Mouse (Mus musculus) adrenal gland, postnatal 25 days (tissue): ENCODE results near the gene Kifc3. TPM values are rescaled to one million over a fixed set of nuclear protein-coding genes. Genes with fewer than 3 reads are reported as not detected.
"Not testable (repeated sequence)": the region's sequence is repeated elsewhere in the genome, so short reads cannot be mapped to it uniquely, and the experiment has no call there.

ENCODE experiments used
- DNase-seq: peaks from one replicate; pipeline ENCODE4 v3.0.0; 2021; ENCODE audit warnings: mixed read lengths
- total RNA-seq: library from RNA; stranded (reverse); gene quantifications from 2 replicates; pipeline ENCODE4 v1.2.3, GENCODE M21; 2021

The Kifc3 gene
- total RNA-seq, 1 experiment from 2014 or later: 108 TPM

DNA sequence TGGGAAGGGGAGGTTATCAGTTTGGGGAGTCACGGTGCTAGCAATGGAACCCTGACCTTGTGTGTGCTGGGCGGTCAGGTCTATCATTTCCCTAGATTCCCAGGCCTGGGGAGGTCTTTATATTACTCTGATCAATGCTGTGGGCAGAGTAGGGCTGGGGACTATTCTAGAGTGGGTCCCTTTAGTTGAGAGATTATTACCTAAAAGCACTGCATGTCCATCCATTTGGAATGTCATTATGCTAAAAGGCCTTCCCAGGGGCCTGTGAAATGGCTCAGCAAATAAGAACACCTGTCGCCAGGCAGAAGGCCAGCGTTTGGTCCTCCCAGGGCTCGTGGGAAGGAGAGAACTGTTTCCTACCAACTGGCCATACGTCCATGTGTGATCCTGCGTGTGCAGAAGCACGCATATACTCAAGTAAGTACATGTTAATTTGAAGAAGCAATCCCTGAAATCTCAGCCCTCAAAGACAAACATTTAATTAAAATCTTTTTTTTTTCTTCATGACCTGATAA is 499 bp downstream of the Kifc3 start:
- no peak for DNase-seq

DNA sequence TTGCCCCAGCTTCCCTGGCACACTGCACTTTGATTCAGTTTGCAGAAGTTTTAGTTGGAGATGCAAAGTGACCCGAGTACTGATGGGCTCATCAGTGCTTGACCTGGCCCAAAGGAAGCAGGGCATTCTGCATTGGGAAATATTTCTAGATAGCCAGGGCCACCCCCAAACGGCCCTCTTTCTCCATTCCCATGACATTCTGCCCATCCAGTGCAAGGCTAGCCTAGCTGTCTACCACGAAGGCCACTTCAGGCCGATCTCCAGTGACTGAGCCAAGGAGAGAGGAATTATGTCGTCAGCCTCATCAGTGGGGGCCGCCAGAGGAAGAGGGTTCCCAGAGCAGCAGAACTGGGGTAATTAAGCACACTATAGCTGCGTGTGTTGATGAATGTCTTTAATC is 1.1 kb downstream of the Kifc3 start:
- peak; percentile 50 for DNase-seq

DNA sequence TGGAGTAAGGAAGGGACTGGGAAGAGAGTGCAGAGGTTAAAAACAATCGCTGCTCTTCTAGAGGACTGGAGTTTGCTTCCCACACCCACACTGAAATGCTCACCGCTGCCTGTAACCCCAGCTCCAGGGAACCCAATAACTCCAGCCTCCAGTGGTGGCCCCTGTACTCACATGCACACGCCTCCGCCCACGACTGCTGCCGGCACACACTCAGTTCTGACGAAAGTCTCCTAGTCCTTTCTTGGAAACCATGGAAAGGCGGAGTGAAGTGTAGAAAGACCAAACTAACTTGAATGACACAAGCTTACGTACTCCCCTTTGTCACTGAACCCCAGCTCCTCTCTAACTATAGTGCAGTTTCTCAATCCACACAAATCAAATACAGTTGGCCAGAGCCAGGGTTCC is 2.6 kb downstream of the Kifc3 start:
- no peak for DNase-seq

DNA sequence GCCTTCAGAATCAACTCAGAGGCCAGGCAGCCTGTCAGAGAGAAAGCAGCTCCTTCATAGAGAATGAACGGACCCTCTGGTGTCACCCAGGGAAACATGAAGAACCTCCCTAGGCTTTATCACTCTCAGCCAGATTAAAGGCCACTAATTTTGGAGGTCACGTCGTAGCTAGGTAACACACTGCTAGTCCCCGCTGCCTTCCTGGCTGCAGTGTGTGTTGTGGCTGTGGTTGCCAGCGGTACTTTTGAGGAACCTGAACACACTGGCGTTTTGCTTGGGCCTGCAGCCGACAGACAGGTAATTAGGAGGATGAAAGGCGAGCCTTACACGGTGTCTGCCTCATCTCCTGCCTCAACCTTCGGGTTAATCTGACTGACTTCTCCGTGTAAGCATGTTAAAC is 6.9 kb downstream of the Kifc3 start:
- DNase-seq: no peak

DNA sequence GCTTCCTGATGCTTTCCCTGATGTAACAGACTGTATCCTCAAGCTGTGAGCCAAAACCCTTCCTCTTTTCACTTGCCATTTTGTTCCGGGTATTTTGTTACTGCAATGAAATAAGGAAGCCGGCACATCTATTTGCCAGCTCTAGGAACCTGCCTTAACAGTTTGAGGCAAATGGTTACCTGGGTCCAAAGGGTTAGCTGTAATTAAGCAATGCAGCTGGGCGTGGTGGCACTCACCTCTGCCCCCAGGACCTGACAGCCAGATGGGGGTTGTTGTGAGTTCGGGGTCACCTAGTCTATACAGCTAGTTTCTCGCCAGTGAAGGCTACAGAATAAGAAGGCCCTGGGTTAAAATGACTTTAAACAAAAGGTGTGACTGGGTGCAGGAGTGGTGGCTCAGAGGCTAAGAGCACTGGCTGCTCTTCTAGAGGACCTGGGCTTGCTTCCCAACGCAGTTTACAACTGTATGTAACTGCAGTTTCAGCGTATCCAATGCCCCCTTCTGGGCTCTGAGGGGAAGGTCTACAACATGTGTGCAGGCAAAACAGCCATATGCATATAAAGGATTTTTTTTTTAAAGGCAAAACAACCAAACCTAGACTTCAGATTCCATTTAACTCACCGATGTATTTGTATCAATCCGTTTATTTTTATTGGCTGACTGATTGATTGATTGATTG is 11.0 kb downstream of the Kifc3 start:
- DNase-seq: no peak

DNA sequence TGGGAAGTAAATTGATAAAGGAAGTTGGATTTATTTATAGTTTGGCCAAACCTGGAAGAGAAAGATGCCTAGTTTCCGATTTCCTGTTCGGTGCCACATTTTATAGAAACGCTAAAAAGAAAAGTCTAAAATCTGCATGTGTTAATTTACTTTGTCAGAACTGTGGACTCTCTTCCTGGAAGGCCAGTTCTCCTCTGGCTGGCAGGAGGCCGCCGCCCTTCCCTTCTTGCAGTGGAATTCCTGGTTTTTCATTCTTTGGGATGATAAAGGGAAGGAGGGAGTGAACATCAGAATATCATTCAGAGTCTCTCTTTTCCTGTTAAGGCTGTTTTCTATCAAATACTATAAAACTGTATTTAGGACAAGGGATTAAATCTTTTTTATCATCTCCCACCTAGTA is 15.0 kb downstream of the Kifc3 start:
- DNase-seq: no peak

DNA sequence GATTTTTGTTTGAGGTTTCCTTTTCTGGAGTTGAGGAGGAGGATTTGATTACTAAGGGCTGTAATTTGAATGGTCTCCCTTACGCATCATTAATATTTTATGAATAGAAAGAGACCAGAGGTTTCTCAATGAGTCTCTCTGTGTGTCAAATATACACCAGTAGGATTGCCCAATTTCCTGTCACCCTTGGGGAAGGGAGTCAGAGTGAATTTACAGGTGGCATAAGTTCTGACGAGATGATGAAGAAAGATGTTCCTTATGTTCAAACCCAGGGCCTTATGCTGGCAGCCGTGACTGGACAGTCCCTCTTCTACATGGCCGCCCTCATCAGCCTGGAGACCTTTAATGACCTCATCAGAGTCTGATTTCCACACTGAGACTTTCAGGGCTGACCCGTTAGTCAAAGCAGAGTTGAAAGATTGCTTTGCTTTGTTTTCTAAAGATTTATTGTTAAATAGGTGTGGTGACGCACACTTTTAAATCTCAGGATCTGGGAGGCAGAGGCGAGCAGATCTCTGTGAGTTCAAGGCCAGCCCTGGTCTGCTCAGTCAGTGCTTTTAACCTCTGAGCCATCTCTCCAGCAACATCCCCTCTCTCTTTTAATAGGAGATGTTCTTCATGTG is 16.6 kb downstream of the Kifc3 start:
- no peak for DNase-seq

DNA sequence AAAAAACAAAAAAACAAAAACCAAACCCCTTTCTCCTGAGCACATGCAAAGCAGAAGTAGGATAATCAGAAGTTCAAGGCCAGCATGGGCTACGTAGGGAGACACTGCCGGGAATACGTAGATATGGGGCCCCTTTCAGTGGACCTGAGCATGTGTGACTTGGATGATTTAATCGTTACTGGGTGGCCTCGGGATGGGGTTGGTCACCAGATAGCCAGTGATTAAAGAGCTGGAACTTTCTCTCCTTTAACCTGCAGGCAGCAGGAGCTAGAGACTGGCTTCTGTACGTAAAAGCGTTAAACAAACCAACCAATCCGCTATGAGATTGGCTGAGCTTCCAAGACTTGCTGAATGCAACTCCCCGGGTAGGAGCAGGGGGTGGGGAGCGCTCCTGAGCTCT is 17.5 kb downstream of the Kifc3 start:
- no peak for DNase-seq

DNA sequence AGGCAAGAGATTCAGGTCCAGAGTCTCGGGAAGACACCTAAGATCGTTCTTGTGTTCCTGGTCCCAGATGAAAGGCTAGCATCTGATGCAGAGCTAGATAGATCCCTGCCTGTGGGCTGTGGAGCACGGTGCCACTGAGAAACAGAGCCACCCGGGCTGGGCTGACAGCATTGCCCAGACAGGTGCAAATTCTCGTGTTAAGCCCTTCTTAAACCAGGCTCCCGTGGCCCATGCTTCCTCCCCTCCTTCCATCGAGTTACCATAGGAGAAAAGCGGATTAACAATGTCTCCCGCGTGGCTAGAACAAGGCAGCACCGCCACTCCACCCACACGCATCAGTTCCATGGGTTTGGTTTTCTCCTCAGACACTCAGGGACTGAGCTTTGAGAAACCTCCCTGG is 18.4 kb downstream of the Kifc3 start:
- no peak for DNase-seq

DNA sequence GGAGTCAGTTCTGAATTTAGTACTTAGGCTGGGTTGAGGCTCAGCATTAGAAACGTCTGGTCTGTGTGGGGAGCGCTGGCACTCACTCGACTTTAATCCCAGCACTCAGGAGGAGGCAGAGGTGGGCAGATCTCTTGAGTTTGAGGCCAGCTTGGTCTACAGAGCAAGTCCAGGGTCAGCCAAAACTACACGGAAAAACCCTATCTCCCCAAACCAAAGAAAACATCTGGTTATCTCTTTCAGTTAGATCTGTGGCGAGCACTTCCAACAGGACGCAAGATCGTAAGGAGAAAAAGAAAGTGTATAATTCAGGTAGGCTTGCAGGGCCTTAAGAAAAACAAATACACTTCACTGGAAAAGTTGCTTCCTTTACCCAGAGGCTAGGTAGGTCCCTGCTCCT is 20.8 kb downstream of the Kifc3 start:
- no peak for DNase-seq

DNA sequence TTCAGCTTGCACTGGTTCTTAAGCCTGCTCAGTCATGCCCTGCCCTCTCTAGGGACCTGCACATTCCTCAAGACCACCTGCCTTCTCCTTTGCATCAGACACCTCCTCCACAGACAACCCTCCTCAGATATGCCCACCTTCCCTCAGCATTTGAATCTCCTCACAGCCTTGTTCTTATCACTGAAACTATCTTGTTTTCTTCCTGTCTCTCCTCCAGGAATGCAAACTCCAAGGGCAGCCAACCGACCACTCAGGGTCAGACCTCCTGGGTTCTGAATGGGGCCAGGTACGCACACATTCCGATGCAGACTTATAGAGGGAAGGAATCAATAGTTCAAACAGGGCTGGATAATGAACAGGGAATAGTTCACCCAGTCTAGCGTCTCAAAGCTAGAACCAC is 24.4 kb downstream of the Kifc3 start:
- DNase-seq: no peak

DNA sequence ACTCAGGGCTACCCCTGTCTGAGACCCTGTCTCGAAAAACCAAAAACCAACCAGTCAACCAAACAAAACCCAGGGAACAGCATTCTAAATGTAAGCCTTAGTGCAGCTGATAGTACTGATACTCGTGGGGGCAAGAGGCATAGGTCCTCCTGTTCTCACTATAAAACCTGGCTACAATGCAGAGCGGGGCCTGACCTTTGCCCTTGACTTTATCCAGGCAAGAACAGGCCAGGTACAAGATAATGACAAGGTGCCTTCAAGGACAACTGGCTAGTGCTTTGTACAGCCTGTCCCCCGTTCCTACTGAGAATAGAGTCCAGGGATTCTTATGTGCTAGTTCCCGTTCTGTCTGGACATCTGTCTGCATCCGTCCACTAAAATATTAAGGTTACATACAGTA is 25.6 kb downstream of the Kifc3 start:
- no peak for DNase-seq

DNA sequence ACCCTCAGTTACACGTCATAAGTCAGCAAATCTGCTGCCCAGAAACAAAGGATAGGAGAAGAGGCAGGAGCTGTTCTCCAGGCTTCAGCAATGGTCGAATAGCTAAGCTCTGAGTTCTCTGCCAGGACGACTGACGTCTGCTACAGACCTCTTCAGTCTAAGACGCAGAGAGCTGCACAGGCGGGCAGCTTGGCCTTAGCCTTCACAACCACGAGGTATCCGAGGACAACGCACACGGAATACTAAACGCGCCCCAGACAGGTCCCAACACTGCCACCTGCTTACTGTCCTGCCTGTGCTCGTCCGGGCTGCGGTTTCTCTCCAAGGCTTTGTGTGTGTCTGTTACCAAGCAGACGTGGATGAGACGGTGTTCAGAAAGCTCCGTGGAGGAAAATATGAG is 26.8 kb downstream of the Kifc3 start:
- DNase-seq: no peak

DNA sequence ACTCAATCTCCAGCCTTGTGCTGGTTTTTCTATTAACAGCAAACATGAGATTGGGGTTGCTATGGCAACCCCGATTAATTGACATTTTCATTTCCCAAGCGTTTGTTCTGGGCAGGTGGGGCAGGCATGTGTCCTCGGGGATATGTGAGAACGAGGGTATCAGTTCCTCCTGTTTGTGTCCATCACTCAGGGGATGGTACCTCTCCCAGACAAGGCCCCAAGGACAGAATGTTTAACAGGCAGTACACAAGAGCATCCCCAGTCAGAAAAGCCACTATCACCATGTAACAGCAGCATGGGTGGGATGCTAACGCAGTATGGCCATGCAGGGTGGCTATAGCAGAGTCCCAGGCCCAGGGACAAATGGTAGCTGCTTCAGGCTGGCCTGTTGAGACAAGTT is 27.3 kb downstream of the Kifc3 start:
- no peak for DNase-seq

DNA sequence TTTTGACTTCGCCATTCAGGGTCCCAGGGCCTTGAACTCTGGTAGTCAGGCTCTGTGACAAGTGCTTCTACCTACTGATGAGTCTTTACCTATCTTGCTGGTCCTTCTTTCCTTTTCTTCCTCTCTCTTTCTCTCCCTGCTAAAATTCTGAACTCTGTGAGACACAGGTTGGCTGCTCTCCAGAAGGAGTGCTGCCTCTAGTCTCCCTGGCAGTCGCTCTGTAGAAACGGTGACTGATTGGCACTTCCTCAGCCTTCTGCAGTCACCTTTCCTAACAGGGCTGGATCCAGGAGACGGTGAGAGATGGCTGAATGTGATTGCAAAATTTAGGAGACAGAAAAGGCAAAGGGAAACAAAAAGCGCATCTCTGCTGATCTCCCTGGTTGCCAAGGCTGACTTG is 30.2 kb downstream of the Kifc3 start:
- DNase-seq: no peak

DNA sequence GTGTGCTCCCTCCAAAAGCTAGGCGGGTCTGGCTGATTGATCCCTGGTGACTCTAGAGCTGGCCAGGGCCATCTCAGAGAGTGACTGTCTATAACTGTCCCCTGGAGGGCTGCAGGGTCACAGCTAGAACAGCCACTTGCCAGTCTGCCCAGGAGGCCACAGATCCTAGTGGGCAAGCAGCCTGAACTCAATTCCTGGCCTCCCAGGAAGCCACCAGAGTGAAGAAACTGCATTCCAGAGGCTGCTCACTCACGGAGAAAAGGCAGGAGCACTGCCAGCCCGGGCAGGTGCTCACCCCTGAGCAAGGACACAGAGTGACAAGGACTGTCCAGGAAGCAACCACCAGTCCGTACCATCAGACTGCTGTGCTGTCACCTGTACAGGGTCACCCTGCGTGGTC is 34.9 kb downstream of the Kifc3 start:
- no peak for DNase-seq

DNA sequence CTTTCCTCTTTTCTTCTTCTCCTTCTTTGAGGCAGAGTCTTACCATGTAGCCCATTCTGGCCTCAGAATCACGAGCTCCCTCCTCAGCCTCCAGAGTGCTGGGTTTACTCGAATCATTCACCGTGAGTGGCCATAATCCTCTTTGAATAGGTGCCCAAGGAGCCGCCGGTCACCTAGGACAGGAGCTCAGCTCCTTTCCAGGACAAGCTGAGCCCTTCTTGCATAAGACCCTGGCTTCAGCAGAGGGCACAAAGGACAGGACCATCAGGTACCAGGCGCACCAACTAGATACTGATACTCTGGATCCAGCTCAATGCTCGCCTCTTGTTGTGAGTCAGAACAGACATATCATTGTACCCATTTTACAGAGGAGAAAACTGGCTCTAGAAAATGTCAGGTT is 36.2 kb downstream of the Kifc3 start:
- no peak for DNase-seq

DNA sequence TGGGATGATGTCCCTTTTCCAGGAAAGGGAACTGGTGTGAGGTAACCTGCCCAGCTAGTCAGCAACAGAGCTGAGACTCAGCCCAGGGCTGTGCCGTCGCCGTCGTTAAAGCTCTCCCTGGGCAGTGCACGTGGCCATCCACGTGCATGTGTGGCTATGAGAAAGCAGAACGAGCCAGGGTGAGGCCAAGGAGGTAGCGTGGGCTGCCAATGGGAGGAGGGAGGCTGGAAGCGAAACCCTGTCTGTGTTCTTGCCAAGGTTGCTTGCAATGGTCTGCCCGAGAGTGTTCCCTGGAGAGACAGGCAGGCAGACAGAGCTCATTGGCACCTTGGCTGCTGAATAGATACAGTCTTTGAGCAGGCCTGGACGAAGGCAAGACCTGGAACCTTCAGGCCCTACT is 36.7 kb downstream of the Kifc3 start:
- peak; percentile 78 for DNase-seq

DNA sequence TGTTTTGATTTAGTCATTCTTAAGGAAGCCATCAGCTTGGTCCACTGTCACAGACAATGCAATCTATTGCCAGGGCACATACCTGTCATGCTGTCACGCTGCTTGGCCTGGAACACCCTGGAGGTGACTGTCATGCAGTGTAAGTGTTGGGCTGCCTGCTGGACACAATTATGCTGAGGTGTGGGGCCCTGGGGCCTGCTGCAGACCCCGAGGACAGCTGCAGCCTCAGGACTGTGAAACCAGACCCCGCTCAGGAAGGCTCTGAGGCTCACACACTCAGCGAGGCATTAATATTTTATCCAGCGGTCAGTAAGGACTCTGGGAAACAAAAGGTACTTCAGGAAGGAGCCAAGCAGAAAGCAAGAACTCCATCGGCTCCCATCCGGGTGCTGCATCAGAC is 38.1 kb downstream of the Kifc3 start:
- DNase-seq: no peak

DNA sequence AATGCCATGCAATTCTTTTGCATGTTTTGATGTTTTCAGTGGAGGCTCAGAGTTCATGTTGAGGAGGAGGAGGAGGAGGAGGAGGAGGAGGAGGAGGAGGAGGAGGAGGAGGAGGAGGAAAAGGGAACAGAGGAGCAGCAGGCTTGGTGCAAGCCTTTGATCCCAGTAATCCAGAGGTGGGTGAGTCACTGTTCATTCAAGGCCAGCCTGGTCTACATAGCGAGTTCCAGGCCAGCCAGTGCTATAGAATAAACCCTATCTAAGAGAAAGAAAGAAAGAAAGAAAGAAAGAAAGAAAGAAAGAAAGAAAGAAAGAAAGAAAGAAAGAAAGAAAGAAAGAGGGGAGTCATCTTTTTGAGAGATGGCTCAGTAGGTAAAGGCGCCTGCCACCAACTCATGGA is 38.6 kb downstream of the Kifc3 start:
- not testable (repeated sequence) for DNase-seq

DNA sequence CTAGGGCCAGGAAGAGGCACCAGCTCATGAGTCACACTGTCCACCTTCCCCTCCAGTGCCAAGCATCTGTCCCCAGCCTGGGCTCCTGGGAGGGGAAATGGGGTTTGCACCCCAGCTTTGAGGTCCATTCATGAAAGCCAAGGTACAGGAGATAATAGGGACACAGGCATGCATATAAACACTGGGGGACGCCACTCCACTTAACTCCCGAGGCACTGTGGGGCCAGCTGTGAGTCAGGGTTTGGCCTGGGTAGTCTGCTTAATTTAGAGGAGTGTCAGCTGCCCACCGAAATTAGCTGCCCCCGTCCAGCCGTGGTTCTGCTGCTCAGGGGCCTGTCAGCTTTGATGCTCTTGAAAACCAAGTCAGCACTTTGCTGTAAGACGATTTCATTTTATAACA is 39.8 kb downstream of the Kifc3 start:
- DNase-seq: no peak

DNA sequence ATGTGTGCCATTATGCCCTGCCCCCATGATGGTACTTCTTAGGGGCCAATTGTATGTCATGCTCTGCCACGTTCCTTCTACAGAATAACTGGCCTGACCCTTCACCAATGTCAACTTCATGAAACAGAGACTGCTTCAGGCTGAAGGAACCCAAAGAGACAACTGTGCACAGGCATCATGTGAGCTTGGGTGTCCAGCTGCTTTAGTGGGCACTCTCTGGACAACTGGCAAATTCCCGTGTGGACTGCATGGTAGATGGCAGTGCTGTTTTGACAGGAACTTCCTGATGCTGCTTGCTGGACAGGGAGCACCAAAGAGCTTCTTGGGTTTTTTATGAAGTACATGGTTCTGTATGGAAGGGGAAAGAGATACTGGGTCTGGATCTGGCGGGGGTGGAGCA is 43.3 kb downstream of the Kifc3 start:
- no peak for DNase-seq

DNA sequence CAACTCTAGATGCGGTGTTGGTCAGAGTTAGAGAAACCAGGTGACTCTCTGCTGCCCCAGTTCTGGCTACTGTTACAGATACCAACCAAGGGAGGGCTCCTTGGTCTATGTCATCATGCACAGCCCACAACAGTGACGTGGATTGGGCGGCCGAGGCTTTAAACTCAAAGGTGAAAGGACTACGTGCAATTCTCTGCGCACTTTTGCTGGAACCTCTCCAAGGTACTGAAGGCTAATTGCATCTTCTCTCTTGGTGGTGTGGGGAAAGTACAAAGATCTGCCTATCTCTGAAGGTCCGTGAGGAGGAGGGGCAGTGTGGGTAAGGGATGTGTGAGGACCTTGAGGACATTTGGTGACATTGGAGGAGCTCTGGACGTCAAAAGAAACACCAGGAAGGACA is 44.0 kb downstream of the Kifc3 start:
- DNase-seq: no peak

DNA sequence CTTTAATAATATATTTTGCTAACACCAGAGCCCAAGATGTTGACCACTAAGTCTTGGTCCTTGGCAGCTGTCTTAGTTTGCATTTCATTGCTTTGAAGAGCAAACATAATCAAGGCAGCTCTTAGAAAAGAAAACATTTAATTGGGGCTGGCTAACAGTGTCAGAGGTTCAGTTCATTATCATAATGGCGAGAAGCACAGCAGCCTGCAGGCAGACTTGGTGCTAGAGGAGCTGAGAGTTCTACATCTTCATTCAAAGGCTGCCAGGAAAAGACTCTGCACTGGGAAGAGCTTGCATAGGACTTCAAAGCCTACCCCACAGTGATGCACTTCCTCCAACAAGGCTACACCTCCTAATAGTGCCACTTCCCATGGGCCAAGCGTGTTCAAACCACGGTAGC is 45.5 kb downstream of the Kifc3 start:
- DNase-seq: no peak
